Mouse (Mus musculus): ENCODE data around the gene Serinc2. TPM values are rescaled to one million over a fixed set of nuclear protein-coding genes. Genes with fewer than 3 reads are reported as not detected.

Serinc2 gene
- total and polyA plus RNA-seq, 2 experiments from 2014 or later = 17.8 to 18.7 TPM

- H3K4me2 ChIP-seq (ENCODE audit: low read depth, low read length) = no peak overlapping the region
- no peak overlapping the region for H3K9ac ChIP-seq (replicated peaks; ENCODE audit: low read length)
- H3K27ac ChIP-seq = no peak overlapping the region
- no peak for TF ChIP-seq CTCF (IDR thresholded peaks at IDR 0.05; ENCODE audit: low read depth)
- H3K27me3 ChIP-seq (ENCODE audit: insufficient read depth, low read length) = no peaks in the 10 kb centered on the region
- WGBS = 78% methylated on average over 3 of the region's 3 CpGs
- no peak for ATAC-seq
- H3K4me3 ChIP-seq (ENCODE audit: low read length) = no peak overlapping the region
- H3K9me3 ChIP-seq (ENCODE audit: low read length) = no peaks in the 10 kb centered on the region
- DNase-seq (ENCODE audit: low spot score) = no peak
- H3K4me1 ChIP-seq (ENCODE audit: insufficient read depth, low read length) = no peaks in the 10 kb centered on the region
- no peaks in the 10 kb centered on the region for H3K36me3 ChIP-seq (ENCODE audit: insufficient read depth, low read length)
Measured at GRCm38 (mm10) chr4:130289824-130290223, 10.8 kb upstream of the Serinc2 start.

- Histone ChIP-seq H3K9me3 (ENCODE audit: low read length) (no peaks in the 10 kb centered on the region), H3K4me3 (ENCODE audit: low read length) (no peak overlapping the region), H3K27ac (no peak overlapping the region), H3K4me2 (ENCODE audit: low read depth, low read length) (no peak overlapping the region), H3K4me1 (ENCODE audit: insufficient read depth, low read length) (no peaks in the 10 kb centered on the region), H3K9ac (replicated peaks; ENCODE audit: low read length) (no peak overlapping the region), H3K36me3 (ENCODE audit: insufficient read depth, low read length) (no peaks in the 10 kb centered on the region), H3K27me3 (ENCODE audit: insufficient read depth, low read length) (no peaks in the 10 kb centered on the region)
- no peak for ATAC-seq
- TF ChIP-seq CTCF (IDR thresholded peaks at IDR 0.05; ENCODE audit: low read depth) = no peak
- 61% methylated on average over 3 of the region's 3 CpGs for WGBS
- DNase-seq (ENCODE audit: low spot score) = no peak
Measured at GRCm38 (mm10) chr4:130286531-130286930, 7.5 kb upstream of the Serinc2 start.

GRCm38 (mm10) chr4:130283826-130284225, 4.8 kb upstream of the Serinc2 start:
- ATAC-seq (no peak), DNase-seq (ENCODE audit: low spot score) (no peak)
- H3K4me1 ChIP-seq (ENCODE audit: insufficient read depth, low read length) = no peaks in the 10 kb centered on the region
- no peak overlapping the region for H3K27ac ChIP-seq
- no peaks in the 10 kb centered on the region for H3K27me3 ChIP-seq (ENCODE audit: insufficient read depth, low read length)
- no peak overlapping the region for H3K4me2 ChIP-seq (ENCODE audit: low read depth, low read length)
- TF ChIP-seq CTCF (IDR thresholded peaks at IDR 0.05; ENCODE audit: low read depth) = no peak
- no peak overlapping the region for H3K9ac ChIP-seq (replicated peaks; ENCODE audit: low read length)
- no peaks in the 10 kb centered on the region for H3K9me3 ChIP-seq (ENCODE audit: low read length)
- H3K36me3 ChIP-seq (ENCODE audit: insufficient read depth, low read length) = no peaks in the 10 kb centered on the region
- H3K4me3 ChIP-seq (ENCODE audit: low read length) = no peak overlapping the region
- WGBS = 87% methylated on average over 9 of the region's 9 CpGs

- H3K9ac ChIP-seq (replicated peaks; ENCODE audit: low read length) = no peak overlapping the region
- ATAC-seq = no peak
Measured at GRCm38 (mm10) chr4:130282856-130283255, 3.9 kb upstream of the Serinc2 start.

GRCm38 (mm10) chr4:130276573-130277176, 2.3 kb downstream of the Serinc2 start:
- no peak for DNase-seq (ENCODE audit: low spot score)
- no peak for ATAC-seq
- no peak overlapping the region for H3K4me2 ChIP-seq (ENCODE audit: low read depth, low read length)
- H3K9ac ChIP-seq (replicated peaks; ENCODE audit: low read length) = no peak overlapping the region
- H3K36me3 ChIP-seq (ENCODE audit: insufficient read depth, low read length) = no peaks in the 10 kb centered on the region
- no peak overlapping the region for H3K4me3 ChIP-seq (ENCODE audit: low read length)
- peaks cover 6% of the 10 kb centered on the region; the same call in 1 of the 2 replicates for H3K4me1 ChIP-seq (ENCODE audit: insufficient read depth, low read length)
- H3K27ac ChIP-seq = no peak overlapping the region
- WGBS = 71% methylated on average over 7 of the region's 7 CpGs
- H3K27me3 ChIP-seq (ENCODE audit: insufficient read depth, low read length) = no peaks in the 10 kb centered on the region
- TF ChIP-seq CTCF (IDR thresholded peaks at IDR 0.05; ENCODE audit: low read depth) = no peak
- H3K9me3 ChIP-seq (ENCODE audit: low read length) = no peaks in the 10 kb centered on the region

More at GRCm38 (mm10) chr4:130282856-130283255, 3.9 kb upstream of the Serinc2 start:
- 72% methylated on average over 5 of the region's 5 CpGs for whole genome bisulfite sequencing
- Histone ChIP-seq H3K4me1 (ENCODE audit: insufficient read depth, low read length) (no peaks in the 10 kb centered on the region), H3K27me3 (ENCODE audit: insufficient read depth, low read length) (no peaks in the 10 kb centered on the region), H3K9me3 (ENCODE audit: low read length) (no peaks in the 10 kb centered on the region), H3K4me2 (ENCODE audit: low read depth, low read length) (no peak overlapping the region), H3K27ac (no peak overlapping the region), H3K36me3 (ENCODE audit: insufficient read depth, low read length) (no peaks in the 10 kb centered on the region), H3K4me3 (ENCODE audit: low read length) (no peak overlapping the region)
- no peak for TF ChIP-seq CTCF (IDR thresholded peaks at IDR 0.05; ENCODE audit: low read depth)
- no peak for DNase-seq (ENCODE audit: low spot score)

GRCm38 (mm10) chr4:130275823-130276105, 3.2 kb downstream of the Serinc2 start:
- Histone ChIP-seq H3K27ac (peak overlapping the region; percentile 89; the same call in 1 of the 2 replicates), H3K9me3 (ENCODE audit: low read length) (no peaks in the 10 kb centered on the region), H3K4me2 (ENCODE audit: low read depth, low read length) (peak overlapping the region; percentile 84), H3K4me3 (ENCODE audit: low read length) (peak overlapping the region; percentile 58), H3K36me3 (ENCODE audit: insufficient read depth, low read length) (no peaks in the 10 kb centered on the region), H3K9ac (replicated peaks; ENCODE audit: low read length) (peak overlapping the region; percentile 76; the same call in 1 of the 2 replicates), H3K27me3 (ENCODE audit: insufficient read depth, low read length) (no peaks in the 10 kb centered on the region), H3K4me1 (ENCODE audit: insufficient read depth, low read length) (peaks cover 6% of the 10 kb centered on the region; the same call in 1 of the 2 replicates)
- DNase-seq (ENCODE audit: low spot score) (no peak), ATAC-seq (no peak)
- TF ChIP-seq CTCF (IDR thresholded peaks at IDR 0.05; ENCODE audit: low read depth) = no peak
- 31% methylated on average over 5 of the region's 5 CpGs for WGBS

GRCm38 (mm10) chr4:130275016-130275822, 3.8 kb downstream of the Serinc2 start:
- ATAC-seq = peak; percentile 36; the same call in 1 of the 2 replicates
- no peaks in the 10 kb centered on the region for H3K9me3 ChIP-seq (ENCODE audit: low read length)
- 2% methylated on average over 59 of the region's 62 CpGs for WGBS
- no peak for TF ChIP-seq CTCF (IDR thresholded peaks at IDR 0.05; ENCODE audit: low read depth)
- H3K27ac ChIP-seq = peak overlapping the region; percentile 89
- H3K4me3 ChIP-seq (ENCODE audit: low read length) = peak overlapping the region; percentile 58
- peak overlapping the region; percentile 84 for H3K4me2 ChIP-seq (ENCODE audit: low read depth, low read length)
- H3K36me3 ChIP-seq (ENCODE audit: insufficient read depth, low read length) = no peaks in the 10 kb centered on the region
- peaks cover 6% of the 10 kb centered on the region; the same call in 1 of the 2 replicates for H3K4me1 ChIP-seq (ENCODE audit: insufficient read depth, low read length)
- DNase-seq (ENCODE audit: low spot score) = peak; percentile 53
- H3K27me3 ChIP-seq (ENCODE audit: insufficient read depth, low read length) = no peaks in the 10 kb centered on the region
- peak overlapping the region; percentile 76 for H3K9ac ChIP-seq (replicated peaks; ENCODE audit: low read length)

Data from hindbrain, postnatal 0 days (tissue).